Mouse (Mus musculus) midbrain, embryonic 13.5 days (tissue): ENCODE data around the gene Gm3435. TPM values are rescaled to one million over a fixed set of nuclear protein-coding genes. Genes with fewer than 3 reads are reported as not detected.
"Not testable (repeated sequence)": the region's sequence is repeated elsewhere in the genome, so short reads cannot be mapped to it uniquely, and the experiment has no call there.

ENCODE experiments used
- ATAC-seq: fragments of 200-750 bp; cut with Nextera tagmentation; 2 replicates; pipeline ENCODE4 v1.8.0; 2017; ENCODE audit warnings: mild to moderate bottlenecking, moderate TSS enrichment, moderate library complexity
- H3K27ac ChIP-seq: fragments of 300-500 bp; sonication (generic); 2 replicates; pipeline ENCODE4 v1.5.1; 2015; ENCODE audit warnings: inconsistent platforms, mild to moderate bottlenecking, moderate library complexity
- H3K27me3 ChIP-seq: fragments of 300-500 bp; sonication (generic); 2 replicates; pipeline ENCODE4 v1.6.1; 2015; ENCODE audit warnings: mild to moderate bottlenecking, inconsistent platforms
- H3K36me3 ChIP-seq: fragments of 300-500 bp; sonication (generic); 2 replicates; pipeline ENCODE4 v1.6.1; 2015; ENCODE audit warnings: mild to moderate bottlenecking, inconsistent platforms
- H3K4me1 ChIP-seq: fragments of 300-500 bp; sonication (generic); replicated peaks from 2 replicates; pipeline ENCODE4 v1.6.1; 2015; ENCODE audit warnings: inconsistent platforms
- H3K4me2 ChIP-seq: fragments of 300-500 bp; sonication (generic); replicated peaks from 2 replicates; pipeline ENCODE4 v1.6.1; 2015; ENCODE audit warnings: moderate library complexity, mild to moderate bottlenecking, inconsistent platforms
- H3K4me3 ChIP-seq: fragments of 300-500 bp; sonication (generic); replicated peaks from 2 replicates; pipeline ENCODE4 v1.5.1; 2015; ENCODE audit warnings: mild to moderate bottlenecking, inconsistent platforms
- H3K9ac ChIP-seq: fragments of 300-500 bp; sonication (generic); replicated peaks from 2 replicates; pipeline ENCODE4 v1.6.1; 2015; ENCODE audit warnings: mild to moderate bottlenecking, inconsistent platforms
- H3K9me3 ChIP-seq: fragments of 300-500 bp; sonication (generic); 2 replicates; pipeline ENCODE4 v1.6.1; 2016; ENCODE audit warnings: mild to moderate bottlenecking, inconsistent platforms
- WGBS: fragments of 180-500 bp; shearing (Covaris S2); methylation state at CpG from one replicate; pipeline ENCODE4 v1.1.7; 2015; 5-methylcytosine and 5-hydroxymethylcytosine counted together
- polyA plus RNA-seq: library from polyadenylated mRNA; unstranded; fragments of >200 nt; fragmentation: Nextera tagmentation; extraction: Ambion mirVana; gene quantifications from 2 replicates; pipeline ENCODE4 v1.2.1, GENCODE M21; 2015

Gm3435 gene
- polyA plus RNA-seq, 1 experiment from 2014 or later, result 15.4 TPM

GRCm38 (mm10) chr17:15053183-15053828 is 43.3 kb downstream of the Gm3435 start:
- H3K36me3 ChIP-seq, result peaks cover 30% of the 10 kb centered on the region
- H3K4me2 ChIP-seq, H3K4me1 ChIP-seq, H3K4me3 ChIP-seq, H3K9ac ChIP-seq, H3K9me3 ChIP-seq, ATAC-seq, H3K27me3 ChIP-seq, H3K27ac ChIP-seq: not testable (repeated sequence)
- 95% methylated on average over 6 of the region's 8 CpGs for WGBS

DNA sequence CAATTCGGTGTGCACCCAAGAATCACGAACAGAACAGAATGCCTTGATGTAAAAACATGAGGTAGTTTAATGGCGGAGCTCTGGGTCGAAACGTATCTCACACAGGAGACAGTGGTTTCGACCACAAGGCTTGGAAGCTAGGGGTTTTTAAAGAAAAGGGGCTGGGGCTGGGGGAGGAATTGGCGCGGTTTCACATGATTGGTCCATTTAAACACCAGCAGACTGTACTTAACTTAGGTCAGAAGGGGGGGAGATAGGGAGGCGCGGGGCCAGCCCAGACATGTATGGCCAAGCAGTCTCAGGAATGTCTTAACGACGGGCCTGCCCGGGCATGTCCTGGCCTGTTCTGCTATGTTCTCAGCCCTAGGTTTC is 43.8 kb downstream of the Gm3435 start:
- H3K9me3 ChIP-seq, H3K27ac ChIP-seq, H3K27me3 ChIP-seq, H3K4me3 ChIP-seq, H3K4me1 ChIP-seq, H3K4me2 ChIP-seq, H3K9ac ChIP-seq, ATAC-seq: not testable (repeated sequence)
- 94% methylated on average over 12 of the region's 13 CpGs for WGBS
- peaks cover 35% of the 10 kb centered on the region for H3K36me3 ChIP-seq

DNA sequence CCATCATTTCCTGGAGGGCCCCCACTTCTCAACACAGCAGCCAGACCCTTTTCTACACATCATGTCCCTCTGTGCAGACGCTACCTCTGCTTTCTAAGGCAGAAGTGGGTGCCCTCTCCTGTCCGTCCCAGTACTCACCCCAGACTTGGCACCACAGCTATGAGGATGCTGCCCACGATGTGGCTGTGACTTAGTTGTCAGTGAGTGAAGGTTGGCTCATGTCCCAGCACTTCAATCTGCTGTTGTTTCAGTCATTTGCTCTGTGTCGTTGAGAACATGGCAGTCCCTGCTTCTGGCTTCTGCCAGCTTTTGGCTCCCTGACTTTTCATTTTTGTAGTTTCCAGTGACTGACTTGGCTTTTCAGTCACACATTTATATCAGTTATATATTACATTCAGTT is 45.9 kb downstream of the Gm3435 start:
- H3K27ac ChIP-seq, result no peak overlapping the region
- H3K4me1 ChIP-seq, result no peaks in the 10 kb centered on the region
- no peak overlapping the region for H3K9ac ChIP-seq
- H3K36me3 ChIP-seq, result peaks cover 55% of the 10 kb centered on the region
- H3K9me3 ChIP-seq, result no peaks in the 10 kb centered on the region
- no peak overlapping the region for H3K4me2 ChIP-seq
- H3K27me3 ChIP-seq, result no peaks in the 10 kb centered on the region
- ATAC-seq, result no peak
- WGBS, result 90% methylated on average over 4 of the region's 4 CpGs
- H3K4me3 ChIP-seq, result no peak overlapping the region

- ATAC-seq, result no peak
- no peak overlapping the region for H3K4me3 ChIP-seq
- no peaks in the 10 kb centered on the region for H3K9me3 ChIP-seq
- H3K27me3 ChIP-seq, result no peaks in the 10 kb centered on the region
- WGBS, result 97% methylated on average over 5 of the region's 5 CpGs
- no peak overlapping the region for H3K27ac ChIP-seq
- H3K4me1 ChIP-seq, result no peaks in the 10 kb centered on the region
- no peak overlapping the region for H3K4me2 ChIP-seq
- H3K9ac ChIP-seq, result no peak overlapping the region
- peaks cover 77% of the 10 kb centered on the region for H3K36me3 ChIP-seq
These were observed 48.2 kb downstream of the Gm3435 start for GRCm38 (mm10) chr17:15058161-15058591.

GRCm38 (mm10) chr17:15059646-15060045 is 49.7 kb downstream of the Gm3435 start:
- Histone ChIP-seq H3K36me3 (peaks cover 90% of the 10 kb centered on the region), H3K9me3 (no peaks in the 10 kb centered on the region), H3K4me2 (no peak overlapping the region), H3K27me3 (no peaks in the 10 kb centered on the region), H3K27ac (no peak overlapping the region), H3K4me3 (no peak overlapping the region), H3K4me1 (no peaks in the 10 kb centered on the region), H3K9ac (no peak overlapping the region)
- WGBS, result 96% methylated on average over 14 of the region's 14 CpGs
- ATAC-seq, result no peak

- no peaks in the 10 kb centered on the region for H3K4me1 ChIP-seq
- no peak for ATAC-seq
- H3K9me3 ChIP-seq, result no peaks in the 10 kb centered on the region
- peaks cover 84% of the 10 kb centered on the region for H3K36me3 ChIP-seq
- WGBS, result 92% methylated on average over 6 of the region's 6 CpGs
- H3K27ac ChIP-seq, result no peak overlapping the region
- H3K27me3 ChIP-seq, result no peaks in the 10 kb centered on the region
- H3K4me2 ChIP-seq, result no peak overlapping the region
- H3K4me3 ChIP-seq, result no peak overlapping the region
- H3K9ac ChIP-seq, result no peak overlapping the region
These were observed 50.4 kb downstream of the Gm3435 start for GRCm38 (mm10) chr17:15060356-15060755.

DNA sequence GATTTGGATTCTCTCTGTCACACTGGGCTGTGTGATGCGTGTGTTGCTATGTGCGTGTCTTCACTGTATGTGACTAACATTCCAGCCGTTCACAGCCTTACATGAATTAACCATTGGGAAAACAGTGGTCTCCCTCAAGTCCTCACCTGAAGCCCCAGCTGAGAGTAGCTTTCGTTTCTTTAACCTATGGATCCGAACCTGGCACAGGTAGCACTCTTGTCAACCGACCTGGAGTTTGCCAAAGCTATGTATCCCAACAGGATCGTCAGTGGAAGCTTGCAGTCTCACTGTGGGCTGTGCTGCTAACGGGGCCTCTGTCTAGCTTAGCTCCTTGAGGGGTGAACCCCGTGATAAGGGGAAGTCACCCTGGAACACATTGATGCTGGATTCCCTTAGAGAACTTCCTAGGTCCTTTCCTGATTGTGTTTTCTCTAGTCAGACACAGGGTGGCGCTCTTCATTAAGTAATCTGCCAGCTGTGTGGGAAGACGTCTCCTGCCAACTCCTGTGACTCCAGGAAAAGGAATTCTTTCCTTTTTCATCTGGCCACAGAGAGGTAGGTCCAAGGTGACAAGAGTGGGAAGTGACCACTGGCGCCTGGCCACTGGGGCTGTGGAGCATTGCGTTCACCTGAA is 55.5 kb downstream of the Gm3435 start:
- peaks cover 8% of the 10 kb centered on the region for H3K4me1 ChIP-seq
- H3K27ac ChIP-seq, result peak overlapping the region; percentile 69
- H3K27me3 ChIP-seq, result peaks cover 4% of the 10 kb centered on the region; the same call in 1 of the 2 replicates
- H3K36me3 ChIP-seq, result peaks cover 39% of the 10 kb centered on the region
- ATAC-seq, result peak; percentile 91
- peak overlapping the region; percentile 59; the same call in 1 of the 2 replicates for H3K9ac ChIP-seq
- H3K9me3 ChIP-seq, result no peaks in the 10 kb centered on the region
- 43% methylated on average over 13 of the region's 13 CpGs for WGBS
- peak overlapping the region; percentile 41 for H3K4me2 ChIP-seq
- peak overlapping the region; percentile 22 for H3K4me3 ChIP-seq

GRCm38 (mm10) chr17:15066066-15066465 is 56.1 kb downstream of the Gm3435 start:
- Histone ChIP-seq H3K4me3 (peak overlapping the region; percentile 22), H3K36me3 (peaks cover 34% of the 10 kb centered on the region), H3K4me1 (peaks cover 8% of the 10 kb centered on the region), H3K27ac (peak overlapping the region; percentile 69), H3K4me2 (peak overlapping the region; percentile 41), H3K9ac (peak overlapping the region; percentile 59), H3K27me3 (peaks cover 4% of the 10 kb centered on the region; the same call in 1 of the 2 replicates), H3K9me3 (no peaks in the 10 kb centered on the region)
- ATAC-seq, result peak; percentile 91
- WGBS, result 39% methylated on average over 6 of the region's 6 CpGs

DNA sequence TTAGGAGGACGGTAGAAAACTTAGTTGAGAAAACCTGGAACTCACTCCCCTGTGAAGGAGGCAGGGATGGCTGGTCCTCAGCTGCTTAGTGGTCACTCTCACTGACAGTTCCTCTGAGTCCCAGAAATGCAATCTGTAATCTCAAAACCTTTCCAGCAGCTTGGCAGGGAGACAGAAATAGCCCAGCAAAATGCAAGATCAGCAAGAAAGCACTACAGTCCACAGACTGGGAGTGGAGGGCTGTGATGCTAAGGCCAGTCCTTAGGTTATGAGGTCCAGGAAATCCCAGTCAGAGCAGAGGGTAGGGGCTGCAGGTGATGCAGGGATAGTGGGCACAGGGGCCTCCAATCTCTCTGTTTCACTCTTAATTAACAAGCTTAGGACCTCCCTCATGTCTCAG is 56.9 kb downstream of the Gm3435 start:
- no peak for ATAC-seq
- WGBS, result 67% methylated on average over 1 of the region's 1 CpGs
- H3K9ac ChIP-seq, result no peak overlapping the region

GRCm38 (mm10) chr17:15068040-15068792 is 58.2 kb downstream of the Gm3435 start:
- 81% methylated on average over 8 of the region's 8 CpGs for WGBS
- Histone ChIP-seq H3K27me3 (peaks cover 4% of the 10 kb centered on the region; the same call in 1 of the 2 replicates), H3K4me1 (peaks cover 8% of the 10 kb centered on the region), H3K9ac (no peak overlapping the region), H3K27ac (no peak overlapping the region), H3K4me2 (no peak overlapping the region), H3K4me3 (no peak overlapping the region), H3K9me3 (no peaks in the 10 kb centered on the region), H3K36me3 (peaks cover 12% of the 10 kb centered on the region)
- ATAC-seq, result no peak

More for the DNA sequence above, 56.9 kb downstream of the Gm3435 start:
- no peaks in the 10 kb centered on the region for H3K9me3 ChIP-seq
- no peak overlapping the region for H3K27ac ChIP-seq
- H3K4me2 ChIP-seq, result no peak overlapping the region
- H3K36me3 ChIP-seq, result peaks cover 25% of the 10 kb centered on the region
- no peak overlapping the region for H3K4me3 ChIP-seq
- peaks cover 4% of the 10 kb centered on the region; the same call in 1 of the 2 replicates for H3K27me3 ChIP-seq
- H3K4me1 ChIP-seq, result peaks cover 8% of the 10 kb centered on the region

- no peak overlapping the region for H3K27ac ChIP-seq
- no peak overlapping the region for H3K4me2 ChIP-seq
- no peak overlapping the region for H3K9ac ChIP-seq
- peaks cover 3% of the 10 kb centered on the region; the same call in 1 of the 2 replicates for H3K36me3 ChIP-seq
- H3K9me3 ChIP-seq, result no peaks in the 10 kb centered on the region
- ATAC-seq, result no peak
- H3K4me1 ChIP-seq, result peaks cover 8% of the 10 kb centered on the region
- H3K4me3 ChIP-seq, result no peak overlapping the region
- 81% methylated on average over 2 of the region's 2 CpGs for WGBS
- H3K27me3 ChIP-seq, result peaks cover 4% of the 10 kb centered on the region; the same call in 1 of the 2 replicates
These were observed 59.1 kb downstream of the Gm3435 start for GRCm38 (mm10) chr17:15069124-15069523.
